Mouse (Mus musculus) olfactory bulb, adult 2 months (tissue): Measurements from ENCODE around the gene Mrpl33.

Source experiments
- CTCF ChIP-seq: fragments of 200-500 bp; IDR thresholded peaks from 2 replicates; pipeline ENCODE4 v1.5.1; 2012; ENCODE audit warnings: low read depth, mild to moderate bottlenecking, low read length, moderate library complexity; ENCODE audit not compliant: insufficient read depth
- POLR2A ChIP-seq: fragments of 200-500 bp; IDR thresholded peaks from 2 replicates; pipeline ENCODE4 v1.6.1; 2012; ENCODE audit warnings: mild to moderate bottlenecking, low read depth, low read length, moderate library complexity; ENCODE audit not compliant: insufficient read depth

- no peak for TF ChIP-seq POLR2A
- no peak for TF ChIP-seq CTCF
These were observed 102.2 kb downstream of the Mrpl33 start for GRCm38 (mm10) chr5:31698931-31699330.
